Mouse (Mus musculus): ENCODE measurements at regions not wholly inside any gene's neighbourhood (a gene's known extent, or its start where the extent isn't known, plus 50 kb on each side); places are given as distances from the start of the nearest gene placed in this dataset.
A peak's percentile ranks its signal among the peaks of the same experiment; 100 is the strongest.

GRCm38 (mm10) chr2:80717979-80718378 lies 100.9 kb downstream of the Nup35 start:
- DNase-seq = no peak

GRCm38 (mm10) chr2:80724085-80724484 lies 107.0 kb downstream of the Nup35 start:
- DNase-seq = no peak

GRCm38 (mm10) chr2:80731324-80731723 lies 114.3 kb downstream of the Nup35 start:
- DNase-seq = no peak

- DNase-seq = no peak
Measured at GRCm38 (mm10) chr2:80746737-80747136, 129.7 kb downstream of the Nup35 start.

- peak; percentile 3 for DNase-seq
Measured at GRCm38 (mm10) chr2:80762013-80762612, 145.1 kb downstream of the Nup35 start.

- no peak for DNase-seq
Measured at GRCm38 (mm10) chr2:80771176-80771575, 154.1 kb downstream of the Nup35 start.

GRCm38 (mm10) chr2:80772455-80772854 lies 155.4 kb downstream of the Nup35 start:
- no peak for DNase-seq

GRCm38 (mm10) chr2:80786370-80786769 lies 169.3 kb downstream of the Nup35 start:
- no peak for DNase-seq

GRCm38 (mm10) chr2:80793345-80794147 lies 176.5 kb downstream of the Nup35 start:
- DNase-seq = no peak

GRCm38 (mm10) chr2:80794148-80794507 lies 177.1 kb downstream of the Nup35 start:
- DNase-seq = no peak

GRCm38 (mm10) chr2:80819268-80819667 lies 202.2 kb downstream of the Nup35 start:
- no peak for DNase-seq

GRCm38 (mm10) chr2:80851056-80851455 lies 234.0 kb downstream of the Nup35 start:
- no peak for DNase-seq

GRCm38 (mm10) chr2:80855214-80855613 lies 238.2 kb downstream of the Nup35 start:
- no peak for DNase-seq

GRCm38 (mm10) chr2:80870046-80870445 lies 253.0 kb downstream of the Nup35 start:
- DNase-seq = no peak

GRCm38 (mm10) chr2:80870458-80870857 lies 253.4 kb downstream of the Nup35 start:
- no peak for DNase-seq

GRCm38 (mm10) chr2:80871356-80871755 lies 254.3 kb downstream of the Nup35 start:
- DNase-seq = no peak

GRCm38 (mm10) chr2:80878437-80878836 lies 261.4 kb downstream of the Nup35 start:
- DNase-seq = no peak

- DNase-seq = no peak
Measured at GRCm38 (mm10) chr2:80884231-80884630, 267.2 kb downstream of the Nup35 start.

- DNase-seq = no peak
Measured at GRCm38 (mm10) chr2:80902050-80902449, 285.0 kb downstream of the Nup35 start.

GRCm38 (mm10) chr2:80913478-80913877 lies 296.4 kb downstream of the Nup35 start:
- no peak for DNase-seq

- no peak for DNase-seq
Measured at GRCm38 (mm10) chr2:80945521-80945920, 328.5 kb downstream of the Nup35 start.

- no peak for DNase-seq
Measured at GRCm38 (mm10) chr2:80966766-80967165, 349.7 kb downstream of the Nup35 start.

GRCm38 (mm10) chr2:80967260-80967659 lies 350.2 kb downstream of the Nup35 start:
- DNase-seq = no peak

- DNase-seq = no peak
Measured at GRCm38 (mm10) chr2:80969354-80969753, 352.3 kb downstream of the Nup35 start.

- no peak for DNase-seq
Measured at GRCm38 (mm10) chr2:80973217-80973616, 356.2 kb downstream of the Nup35 start.
